Mouse (Mus musculus) ES-Bruce4 (cell line): ENCODE results near the gene Them4. TPM values are rescaled to one million over a fixed set of nuclear protein-coding genes. Genes with fewer than 3 reads are reported as not detected.
"Not testable (repeated sequence)": the region's sequence is repeated elsewhere in the genome, so short reads cannot be mapped to it uniquely, and the experiment has no call there.

Experiments used
- H3K27ac ChIP-seq: 2 replicates; pipeline ENCODE4 v1.5.1; 2012; ENCODE audit warnings: low read length, inconsistent platforms; ENCODE audit not compliant: insufficient read depth
- H3K27me3 ChIP-seq: 2 replicates; pipeline ENCODE4 v1.6.1; 2012; ENCODE audit warnings: mild to moderate bottlenecking, low read length, inconsistent platforms; ENCODE audit not compliant: control insufficient read depth, poor library complexity, insufficient read depth, severe bottlenecking
- H3K36me3 ChIP-seq: 2 replicates; pipeline ENCODE4 v1.6.1; 2012; ENCODE audit warnings: inconsistent platforms, mild to moderate bottlenecking, low read length, moderate library complexity; ENCODE audit not compliant: control insufficient read depth, poor library complexity, insufficient read depth, severe bottlenecking
- H3K4me1 ChIP-seq: one replicate; pipeline ENCODE4 v1.8.1; 2011; ENCODE audit warnings: low read length; ENCODE audit not compliant: control insufficient read depth, insufficient read depth
- H3K4me3 ChIP-seq: 2 replicates; pipeline ENCODE4 v1.5.1; 2011; ENCODE audit warnings: low read depth, mild to moderate bottlenecking, low read length
- H3K9ac ChIP-seq: 2 replicates; pipeline ENCODE4 v1.6.1; 2012; ENCODE audit warnings: low read depth, mild to moderate bottlenecking, inconsistent platforms; ENCODE audit not compliant: poor library complexity, severe bottlenecking
- H3K9me3 ChIP-seq: replicated peaks from 2 replicates; pipeline ENCODE4 v1.6.1; 2012; ENCODE audit warnings: mild to moderate bottlenecking, low read length, inconsistent platforms; ENCODE audit not compliant: control insufficient read depth, poor library complexity, insufficient read depth, severe bottlenecking
- CTCF ChIP-seq: IDR thresholded peaks from one replicate; pipeline ENCODE4 v1.8.1; 2011; ENCODE audit warnings: low read depth, low read length
- EP300 ChIP-seq: IDR thresholded peaks from 2 replicates; pipeline ENCODE4 v1.6.1; 2011; ENCODE audit warnings: low read depth, low read length; ENCODE audit not compliant: insufficient read depth
- POLR2A ChIP-seq: IDR thresholded peaks from one replicate; pipeline ENCODE4 v1.8.1; 2011; ENCODE audit warnings: low read length; ENCODE audit not compliant: insufficient read depth
- polyA plus RNA-seq: library from polyadenylated mRNA; stranded (reverse); fragments of >200 nt; gene quantifications from 2 replicates; pipeline ENCODE4 v1.2.4, GENCODE M21; 2011; ENCODE audit warnings: low read depth; ENCODE audit not compliant: missing spikeins, insufficient read depth, insufficient read length

The Them4 gene
- polyA plus RNA-seq: 5.3 and 5.6 TPM in 2 replicates

DNA sequence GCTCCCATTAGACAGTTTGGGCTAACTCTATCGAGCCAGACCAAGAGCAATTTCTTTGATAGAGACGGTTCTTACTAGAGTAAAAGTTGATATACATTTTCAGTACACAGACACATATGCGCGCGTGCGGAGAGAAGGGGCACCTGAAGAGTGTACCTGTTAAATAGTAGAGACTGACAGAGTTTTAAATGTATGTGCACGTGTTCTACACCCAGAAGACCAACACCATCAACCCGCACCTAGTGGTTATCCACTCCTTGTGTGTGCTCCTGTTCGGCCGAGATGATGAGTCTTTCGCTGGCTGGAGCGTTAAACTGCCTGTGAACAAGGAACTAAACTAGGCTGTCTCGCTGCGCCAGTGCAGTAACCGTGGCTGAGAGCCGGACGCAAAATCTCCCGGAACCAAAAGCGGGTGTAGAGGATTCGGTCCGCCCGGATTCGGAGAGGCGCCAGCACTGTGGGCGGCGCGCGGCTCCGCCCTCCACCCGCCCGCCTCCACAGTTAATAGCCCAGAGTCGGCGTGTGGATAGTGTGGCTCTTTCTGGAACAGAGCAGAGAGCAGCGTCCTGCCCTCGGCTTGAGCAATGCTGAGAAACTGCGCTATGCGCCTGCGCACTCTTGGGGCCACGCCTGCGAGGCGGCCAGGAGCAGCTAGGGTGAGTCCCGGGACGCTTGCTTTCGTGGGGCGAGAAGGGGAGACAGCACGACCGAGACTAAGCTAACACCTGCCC lies at the start of gene Them4:
Gene Them4, plus strand, starts transcription at position 457 of the 731 bp plus-strand sequence.
- Histone ChIP-seq H3K4me3 (peak within 1 kb of the TSS; percentile 68), H3K9me3 (no peaks in the 10 kb centered on the region), H3K36me3 (no peaks in the 10 kb centered on the region), H3K4me1 (peaks cover 3% of the 10 kb centered on the region), H3K9ac (peak within 1 kb of the TSS; percentile 50), H3K27ac (peak within 1 kb of the TSS; percentile 16; the same call in 1 of the 2 replicates), H3K27me3 (no peaks in the 10 kb centered on the region)
- peak; percentile 56 for TF ChIP-seq POLR2A
- no peak for TF ChIP-seq CTCF
- TF ChIP-seq EP300: 0 out of 2 replicates have a peak, but pooled peaks have one; percentile 44

DNA sequence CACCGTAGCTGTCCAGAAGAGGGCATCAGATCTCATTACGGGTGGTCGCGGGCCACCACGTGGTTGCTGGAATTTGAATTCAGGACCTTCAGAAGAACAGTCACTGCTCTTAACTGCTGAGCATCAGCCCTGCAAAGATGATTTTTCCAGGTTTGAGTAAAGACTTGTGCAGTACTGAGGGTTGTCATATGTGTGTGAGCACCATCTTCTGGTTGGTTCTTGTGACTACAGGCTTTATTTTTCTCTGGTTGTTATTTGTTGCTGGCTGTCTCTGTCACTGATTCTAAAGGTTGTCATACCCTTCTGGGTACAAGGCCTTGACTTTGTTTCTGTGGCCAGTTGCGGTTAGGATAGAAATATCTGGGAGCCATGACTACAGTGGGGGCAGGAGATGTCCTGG lies 49.3 kb upstream of the Them4 start:
- H3K27ac ChIP-seq: no peak overlapping the region
- no peaks in the 10 kb centered on the region for H3K27me3 ChIP-seq
- no peak overlapping the region for H3K4me3 ChIP-seq
- H3K9ac ChIP-seq: no peak overlapping the region
- H3K4me1 ChIP-seq: no peaks in the 10 kb centered on the region
- H3K9me3 ChIP-seq: no peaks in the 10 kb centered on the region
- TF ChIP-seq POLR2A (no peak), CTCF (peak; percentile 8), EP300 (no peak)
- H3K36me3 ChIP-seq: no peaks in the 10 kb centered on the region

DNA sequence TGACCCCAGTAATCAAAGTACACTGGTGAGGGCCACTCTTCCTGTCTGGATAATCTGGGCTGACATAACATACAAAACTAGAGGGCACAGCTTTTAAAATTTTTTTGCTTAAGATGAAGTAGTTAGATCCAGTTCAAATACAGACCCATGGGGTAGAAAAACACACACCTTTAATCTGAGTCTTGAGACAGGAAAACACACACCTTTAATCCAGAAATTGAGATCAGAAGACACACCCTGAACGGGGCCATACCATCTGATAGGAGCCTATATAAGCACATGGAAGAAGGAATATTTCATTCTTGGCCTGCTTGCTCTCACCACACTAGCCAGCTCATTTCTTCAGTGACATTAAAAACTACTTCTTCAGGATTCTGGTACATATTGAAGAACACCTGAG lies 46.2 kb upstream of the Them4 start, which contains the start of gene Gm4778:
Gene Gm4778, plus strand, starts transcription at position 301 of the 400 bp plus-strand sequence.
- not testable (repeated sequence) for H3K36me3 ChIP-seq, H3K27ac ChIP-seq, H3K4me1 ChIP-seq, H3K27me3 ChIP-seq, H3K4me3 ChIP-seq, H3K9ac ChIP-seq, H3K9me3 ChIP-seq

DNA sequence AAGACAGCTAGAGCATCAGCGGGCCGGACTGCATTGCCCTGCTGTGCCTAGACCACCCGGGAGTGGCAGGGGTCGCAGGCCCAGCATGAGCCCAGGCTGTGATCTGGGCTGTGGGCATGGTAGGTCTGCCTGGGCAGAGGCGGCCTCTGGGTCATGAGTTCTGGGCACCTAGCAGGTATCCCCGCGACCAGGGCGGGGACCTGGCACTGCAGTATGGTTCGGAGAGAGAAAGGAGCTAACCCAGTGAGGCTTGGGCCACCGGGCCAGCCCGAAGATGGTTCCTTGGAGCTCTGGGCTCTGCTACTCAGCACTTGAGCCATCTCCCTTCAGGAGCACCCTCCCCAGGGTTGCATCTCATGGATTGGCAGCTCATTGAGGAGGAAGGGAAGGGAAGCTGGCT lies 33.9 kb upstream of the Them4 start:
- Histone ChIP-seq H3K27ac (no peak overlapping the region), H3K4me1 (no peaks in the 10 kb centered on the region), H3K36me3 (no peaks in the 10 kb centered on the region), H3K9ac (no peak overlapping the region), H3K9me3 (no peaks in the 10 kb centered on the region), H3K27me3 (no peaks in the 10 kb centered on the region), H3K4me3 (0 out of 2 replicates have a peak overlapping the region, but pooled peaks have one; percentile 0)
- TF ChIP-seq CTCF (no peak), POLR2A (no peak), EP300 (no peak)

DNA sequence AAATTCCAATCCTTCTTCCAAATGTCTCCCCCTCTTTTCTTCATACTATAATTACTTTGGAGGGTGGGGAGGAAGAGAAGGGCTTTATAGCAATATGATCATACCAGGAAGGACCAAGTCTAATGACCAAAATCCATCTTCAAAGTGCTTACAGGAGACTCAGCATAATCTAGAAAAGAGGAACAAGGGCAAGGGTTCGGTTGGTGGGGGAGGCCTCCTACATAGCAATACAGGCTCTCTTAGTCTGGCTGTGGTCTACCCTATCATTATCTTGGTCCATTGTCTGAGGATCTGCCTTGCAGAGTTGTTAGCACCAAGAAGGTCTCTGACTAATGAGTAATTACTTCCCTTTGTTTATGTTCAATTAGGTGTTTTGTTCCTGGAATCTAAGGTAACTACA lies 4.4 kb upstream of the Them4 start:
- no peak overlapping the region for H3K27ac ChIP-seq
- TF ChIP-seq POLR2A (no peak), CTCF (no peak), EP300 (no peak)
- H3K9ac ChIP-seq: no peak overlapping the region
- H3K4me1 ChIP-seq: peaks cover 3% of the 10 kb centered on the region
- no peaks in the 10 kb centered on the region for H3K36me3 ChIP-seq
- H3K9me3 ChIP-seq: no peaks in the 10 kb centered on the region
- no peak overlapping the region for H3K4me3 ChIP-seq
- H3K27me3 ChIP-seq: no peaks in the 10 kb centered on the region

DNA sequence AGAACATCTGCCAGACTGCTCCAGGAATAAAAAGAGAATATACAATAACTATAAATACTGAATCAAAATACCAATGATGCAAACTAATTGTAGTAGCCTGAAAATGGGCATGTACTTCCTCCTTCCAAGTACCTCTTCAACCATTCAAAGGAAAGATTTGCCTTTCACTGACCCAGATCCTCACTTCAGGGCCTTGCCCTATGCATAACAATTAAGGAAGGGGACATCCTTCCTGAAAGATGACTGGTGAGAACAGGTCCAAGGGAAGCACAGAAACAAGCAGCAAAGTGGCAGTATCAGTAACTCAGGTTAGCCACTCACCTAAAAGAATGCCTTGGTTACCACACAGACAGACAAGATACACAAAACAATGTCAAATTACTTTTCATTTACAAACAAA lies 2.9 kb upstream of the Them4 start:
- no peak for TF ChIP-seq EP300
- no peak for TF ChIP-seq POLR2A
- TF ChIP-seq CTCF: no peak
- Histone ChIP-seq H3K36me3 (no peaks in the 10 kb centered on the region), H3K4me3 (no peak overlapping the region), H3K27me3 (no peaks in the 10 kb centered on the region), H3K4me1 (peaks cover 3% of the 10 kb centered on the region), H3K9me3 (no peaks in the 10 kb centered on the region), H3K9ac (no peak overlapping the region), H3K27ac (no peak overlapping the region)
